Mouse (Mus musculus) testis, postnatal 10 days (tissue): ENCODE measurements around the gene Cln5.

ENCODE experiments used
- DNase-seq: peaks from one replicate; pipeline ENCODE4 v3.0.0; 2021; ENCODE audit warnings: low spot score

Cln5 gene

DNA sequence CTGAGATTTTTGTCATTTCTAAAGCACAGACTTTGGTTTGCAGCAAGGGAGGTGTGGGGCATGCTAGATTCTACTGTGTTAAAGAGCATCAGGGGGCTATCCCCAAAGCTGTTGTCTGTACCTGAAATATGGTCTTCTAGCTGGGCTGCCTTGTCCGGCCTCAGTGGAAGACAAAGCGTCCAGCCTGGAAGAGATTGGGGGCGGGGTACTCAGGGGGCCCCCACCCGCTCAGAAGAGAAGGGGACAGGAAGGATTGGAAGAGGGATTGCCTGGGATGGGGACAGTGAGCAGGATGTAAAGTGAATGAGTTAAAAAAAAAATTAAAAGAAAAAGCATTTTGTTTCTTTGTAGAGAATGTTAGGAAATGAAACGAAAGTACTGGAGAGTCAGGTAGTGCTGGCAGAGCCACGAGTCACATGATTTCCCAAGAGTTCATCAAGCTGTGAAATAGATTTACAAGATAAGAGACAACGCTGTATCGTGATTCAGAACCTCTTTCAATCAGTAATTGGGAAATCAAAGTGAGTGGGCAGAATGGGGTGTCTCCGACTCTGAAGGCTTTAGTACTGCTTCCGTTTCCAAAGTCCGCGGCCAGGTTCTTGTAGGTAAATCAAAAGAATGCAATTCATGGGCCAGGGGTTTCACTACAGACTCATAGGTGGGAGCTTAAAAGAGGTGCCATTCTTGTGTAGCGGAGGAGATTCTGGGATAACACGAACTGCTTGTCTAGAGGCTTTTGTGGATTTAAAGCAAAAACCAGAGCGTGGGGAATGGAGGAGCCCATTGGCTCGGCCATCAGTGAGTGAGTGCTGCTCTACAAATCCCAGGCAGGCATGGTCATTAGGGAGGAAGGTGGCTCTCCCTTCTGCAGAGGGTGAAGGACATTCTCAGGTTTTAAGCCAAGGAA, 8.2 kb downstream of the Cln5 start:
- DNase-seq: no peak

DNA sequence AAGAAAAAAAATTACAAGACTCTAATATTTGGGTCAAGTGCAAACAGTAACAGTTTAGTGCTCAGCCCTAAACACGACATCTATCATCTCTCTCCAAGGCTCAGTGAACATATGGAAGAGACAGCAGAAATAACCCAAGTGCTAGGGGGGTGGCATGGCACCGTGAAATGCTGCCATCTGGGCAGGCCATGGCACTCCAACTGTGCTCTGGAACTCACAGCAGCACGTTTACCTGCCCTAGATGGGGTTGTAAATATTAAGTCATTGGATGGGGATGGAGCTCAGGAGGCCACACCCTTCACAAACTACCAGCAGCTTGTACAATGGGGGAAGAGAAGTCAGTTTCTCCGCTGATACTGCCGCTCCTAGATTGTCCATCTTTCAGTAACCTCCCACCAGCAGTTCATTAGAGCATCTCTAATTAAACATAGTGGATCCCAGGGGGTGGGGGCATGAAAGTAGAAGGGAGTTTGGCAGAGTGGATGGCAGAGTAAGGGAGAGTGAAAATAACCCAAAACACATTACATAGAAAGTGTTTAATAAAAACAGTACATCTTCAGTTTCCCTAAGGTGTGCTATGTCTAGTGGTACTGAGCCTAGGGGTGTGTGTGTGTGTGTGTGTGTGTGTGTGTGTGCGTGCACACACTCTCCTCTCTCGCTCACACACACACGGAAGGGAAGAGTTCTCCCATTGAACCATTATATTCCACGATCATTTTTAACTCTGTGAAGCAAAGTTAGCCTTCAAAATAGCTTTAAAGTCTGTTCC, 9.4 kb downstream of the Cln5 start:
- DNase-seq: no peak

DNA sequence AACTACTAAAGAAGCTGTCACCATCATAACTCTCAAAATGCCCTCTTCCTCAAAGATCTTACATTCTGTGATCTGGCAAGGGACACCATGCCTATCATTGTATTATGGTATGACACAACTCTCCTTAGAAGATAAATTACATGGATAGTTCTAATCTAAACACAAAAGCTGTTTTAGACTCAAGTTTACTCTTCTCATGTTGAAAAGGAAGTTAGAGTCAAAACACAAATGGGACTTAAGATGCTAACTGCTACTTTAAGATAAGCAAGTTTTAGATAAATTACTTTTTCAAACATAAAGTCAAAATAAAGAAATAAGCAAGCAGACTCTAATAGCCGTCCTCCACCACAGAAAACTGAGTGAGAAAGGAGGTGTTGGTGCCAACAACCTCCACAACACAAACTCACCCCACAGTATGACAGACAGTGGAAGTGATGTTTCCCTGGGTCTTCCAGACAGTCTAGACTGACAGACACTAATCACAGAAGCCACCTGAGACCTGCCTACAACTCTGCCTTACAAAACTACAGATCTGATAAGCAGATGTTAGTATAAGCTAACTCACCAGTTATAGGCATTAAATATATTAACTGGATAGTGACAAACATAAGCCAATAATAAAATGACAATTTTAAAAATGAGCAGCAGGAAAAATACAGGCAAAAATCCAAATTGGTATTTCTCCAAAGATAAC, 16.0 kb downstream of the Cln5 start:
- DNase-seq: no peak

- no peak for DNase-seq
These were observed 16.8 kb downstream of the Cln5 start for GRCm38 (mm10) chr14:103086671-103087324.

DNA sequence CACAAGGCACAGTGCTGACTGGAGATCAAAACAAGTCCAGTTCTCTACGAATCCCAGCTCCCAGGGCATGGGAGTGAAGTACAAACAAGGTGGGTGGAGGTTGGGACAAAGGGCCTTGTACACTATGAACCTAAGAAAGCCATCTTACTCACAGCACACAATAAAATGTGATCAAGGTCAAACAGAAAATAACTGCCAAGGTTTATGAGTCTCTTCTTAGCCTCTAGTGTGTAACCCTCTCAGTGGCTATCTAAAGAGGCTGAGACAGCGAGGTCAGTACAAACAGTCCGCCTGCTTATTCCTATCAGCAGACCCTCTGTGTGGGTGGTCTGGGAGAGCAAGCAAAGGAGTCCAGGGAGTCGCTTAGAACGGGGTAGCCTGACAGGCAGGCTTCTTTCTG, 17.8 kb downstream of the Cln5 start:
- DNase-seq: no peak

DNA sequence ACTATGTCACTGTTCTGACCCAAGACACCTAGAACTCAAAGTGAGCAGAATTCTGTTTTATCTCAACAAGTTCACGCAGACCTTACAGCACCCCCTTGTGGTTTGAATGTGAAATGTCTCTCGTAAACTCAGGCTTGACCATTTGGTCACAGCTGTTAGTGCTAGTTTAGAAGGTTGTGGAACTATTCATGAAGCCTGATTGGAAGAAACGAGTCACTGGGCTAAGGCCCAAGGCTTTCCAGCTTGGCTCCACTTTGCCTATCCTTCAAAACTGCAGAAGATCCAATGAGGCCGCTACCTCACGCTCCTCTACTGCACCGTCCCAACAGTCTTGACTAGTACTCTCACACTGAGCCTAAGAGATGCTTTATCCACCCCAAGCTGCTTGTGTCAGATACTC, 18.6 kb downstream of the Cln5 start:
- DNase-seq: peak; percentile 59

DNA sequence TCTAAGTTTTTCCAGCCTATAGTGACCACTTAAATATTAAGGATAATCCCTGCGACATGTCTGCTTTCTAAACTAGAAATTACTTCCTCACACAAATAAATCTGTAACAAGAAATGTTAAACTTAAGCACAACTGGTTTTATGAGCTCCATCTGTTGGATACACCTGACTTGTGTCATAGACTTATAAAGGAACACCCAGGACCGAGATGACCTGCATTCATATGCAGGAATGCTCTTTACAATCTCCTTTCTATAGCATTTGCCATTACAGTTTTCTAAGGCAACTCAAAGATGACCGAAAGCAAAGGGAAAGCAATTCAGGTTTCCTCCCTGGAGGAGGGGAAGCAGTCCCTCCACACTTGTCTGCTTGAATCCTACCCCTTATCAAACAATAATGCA, 23.2 kb downstream of the Cln5 start:
- no peak for DNase-seq

- no peak for DNase-seq
These were observed 23.7 kb downstream of the Cln5 start for GRCm38 (mm10) chr14:103093670-103094069.

DNA sequence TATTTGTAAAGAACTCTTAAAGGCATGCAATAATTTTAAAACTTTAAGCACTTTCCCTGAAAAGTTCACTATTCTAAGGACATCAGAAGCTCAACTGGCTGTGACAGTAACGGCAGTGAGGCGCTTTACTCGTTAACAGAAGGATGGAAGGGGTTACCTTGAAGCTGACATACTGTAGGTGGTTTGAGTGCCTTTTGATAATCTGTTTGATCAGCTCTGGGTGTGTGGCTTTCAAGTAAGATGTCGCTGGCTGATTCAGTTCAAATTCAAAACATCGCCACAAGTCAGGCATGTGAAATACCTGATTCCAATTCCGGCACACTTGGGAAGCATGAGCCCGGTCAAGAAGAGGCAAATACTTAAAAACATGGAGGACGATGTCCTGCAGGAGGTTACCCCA, 25.0 kb downstream of the Cln5 start:
- no peak for DNase-seq

- no peak for DNase-seq
These were observed 25.8 kb downstream of the Cln5 start for GRCm38 (mm10) chr14:103095826-103096225.

DNA sequence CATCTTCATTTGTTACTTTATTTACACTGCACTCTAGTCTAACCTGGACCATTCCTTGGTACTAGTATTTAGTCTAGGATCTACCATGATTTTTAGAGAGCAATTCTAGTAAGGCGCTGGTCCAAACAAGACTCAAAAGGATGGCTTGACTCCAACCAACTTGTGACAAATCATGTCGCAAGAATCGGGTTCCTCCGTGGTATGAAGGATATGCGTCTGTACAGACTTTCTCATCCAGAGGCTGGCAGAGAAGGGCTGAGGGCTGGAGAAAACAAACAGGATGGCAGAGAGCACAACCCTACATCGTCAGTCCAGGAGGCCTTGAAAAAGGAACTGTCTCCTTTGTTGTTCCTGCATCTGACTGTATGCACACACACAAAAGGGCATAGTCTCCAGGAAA, 26.6 kb downstream of the Cln5 start:
- DNase-seq: no peak

DNA sequence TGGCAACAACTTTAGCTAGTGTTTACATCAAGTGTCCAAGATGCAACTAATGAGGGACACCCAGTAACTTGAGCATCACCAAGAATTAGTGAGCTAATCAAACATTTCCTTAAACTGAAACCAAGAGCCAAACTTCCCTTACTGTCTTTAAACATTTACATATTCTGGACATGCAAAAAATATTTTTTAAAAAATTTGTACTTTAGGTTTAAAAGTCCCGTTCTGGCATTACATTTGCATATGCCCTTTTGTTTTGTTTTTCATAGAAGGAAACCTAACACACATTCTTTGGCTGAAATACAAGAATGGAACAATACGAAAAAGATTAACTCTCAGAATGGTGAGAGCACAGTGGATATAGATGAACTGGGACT, 28.2 kb downstream of the Cln5 start:
- DNase-seq: no peak

DNA sequence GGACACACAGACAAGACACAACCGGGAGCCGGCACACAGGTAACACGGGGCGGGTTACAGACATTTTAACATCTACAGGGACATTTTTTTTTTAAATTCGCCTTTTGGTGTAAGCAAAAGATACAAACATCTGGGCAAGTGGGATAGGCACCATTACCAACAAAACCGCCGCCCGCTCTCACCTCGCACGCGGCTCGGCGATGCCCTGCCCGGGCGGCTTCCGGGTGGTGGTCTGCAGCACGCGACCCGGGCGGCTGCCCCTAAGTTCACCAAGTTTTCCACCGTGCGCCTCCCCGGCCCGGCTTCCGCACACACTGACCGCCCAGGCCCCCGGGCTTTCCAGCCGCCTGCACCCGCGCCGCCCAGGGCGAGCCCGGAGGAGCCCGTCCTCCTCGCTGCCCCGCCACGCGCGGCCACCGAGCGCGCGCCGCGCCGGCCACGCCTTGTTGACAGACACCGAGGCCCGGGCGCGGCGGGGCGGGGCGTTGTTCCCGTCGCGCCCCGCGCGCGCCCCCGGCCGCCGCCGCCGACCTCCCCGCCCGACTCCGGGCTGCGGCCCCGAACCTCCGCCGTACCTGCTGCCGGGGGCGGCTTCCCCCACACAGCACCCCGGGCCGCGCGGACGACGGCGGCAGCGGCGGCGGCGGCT, 28.7 kb downstream of the Cln5 start:
- DNase-seq: peak; percentile 94

GRCm38 (mm10) chr14:103099238-103099933, 29.4 kb downstream of the Cln5 start, which contains the start of gene Fbxl3:
Gene Fbxl3 (minus strand): TSS chr14:103099566.
- DNase-seq: peak; percentile 90

DNA sequence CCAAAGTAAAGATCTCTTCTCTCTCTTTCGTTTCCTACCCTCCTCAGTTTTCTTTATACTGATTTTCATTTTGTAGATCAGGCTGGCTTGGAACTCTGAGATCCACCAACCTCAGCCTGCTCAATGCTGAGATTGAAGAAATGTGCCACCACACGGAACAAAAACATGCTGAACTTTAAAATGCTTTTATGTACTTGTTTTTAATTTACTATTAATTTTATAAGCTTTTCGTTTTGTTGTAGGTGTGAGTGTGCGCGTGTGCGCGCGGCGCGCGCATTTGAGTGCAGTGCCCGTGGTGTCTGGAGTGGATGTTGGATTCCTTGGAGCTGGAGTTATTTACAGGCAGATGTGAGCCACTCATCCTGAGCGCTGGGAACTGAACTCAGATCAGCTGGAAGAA, 30.3 kb downstream of the Cln5 start:
- no peak for DNase-seq

DNA sequence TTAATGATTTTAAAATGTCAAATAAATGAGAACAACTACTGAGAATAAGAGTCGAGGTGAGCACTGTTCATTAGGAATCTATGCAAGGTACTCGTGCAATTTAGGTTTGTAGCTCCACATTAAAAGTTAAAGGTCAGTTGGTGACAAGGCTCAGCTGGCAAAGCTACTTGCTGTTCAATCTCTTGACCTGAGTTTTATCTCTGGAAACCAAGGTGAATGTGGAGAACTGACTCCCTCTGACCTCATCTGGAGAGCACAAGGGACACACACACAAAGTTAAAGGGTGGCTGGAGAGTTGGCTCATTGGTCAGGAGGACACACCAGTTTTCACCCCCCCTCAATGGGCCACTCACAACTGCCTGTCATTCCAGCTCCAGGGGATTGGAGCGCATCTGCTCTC, 31.2 kb downstream of the Cln5 start:
- no peak for DNase-seq

DNA sequence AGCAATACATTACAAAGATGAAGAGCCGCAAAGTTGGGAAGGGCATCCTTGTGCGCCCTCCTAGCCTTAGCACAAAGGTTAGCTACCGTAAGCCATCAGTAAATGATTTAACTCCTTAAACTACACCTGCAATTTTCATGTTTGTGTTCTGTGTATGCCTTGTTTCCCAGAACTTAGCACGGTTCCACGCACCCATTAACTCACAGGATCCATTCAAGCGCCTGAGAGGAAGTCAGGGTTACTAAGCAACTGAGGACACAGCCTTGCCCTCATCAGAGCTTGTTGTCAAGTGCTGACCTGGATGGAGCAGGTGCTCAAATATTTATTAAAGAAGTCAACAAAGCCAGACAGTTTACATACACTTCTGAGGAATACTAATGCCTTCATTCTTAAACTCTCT, 32.2 kb downstream of the Cln5 start:
- no peak for DNase-seq

- no peak for DNase-seq
These were observed 32.8 kb downstream of the Cln5 start for GRCm38 (mm10) chr14:103102731-103103335.

GRCm38 (mm10) chr14:103106301-103106700, 36.3 kb downstream of the Cln5 start:
- DNase-seq: no peak

DNA sequence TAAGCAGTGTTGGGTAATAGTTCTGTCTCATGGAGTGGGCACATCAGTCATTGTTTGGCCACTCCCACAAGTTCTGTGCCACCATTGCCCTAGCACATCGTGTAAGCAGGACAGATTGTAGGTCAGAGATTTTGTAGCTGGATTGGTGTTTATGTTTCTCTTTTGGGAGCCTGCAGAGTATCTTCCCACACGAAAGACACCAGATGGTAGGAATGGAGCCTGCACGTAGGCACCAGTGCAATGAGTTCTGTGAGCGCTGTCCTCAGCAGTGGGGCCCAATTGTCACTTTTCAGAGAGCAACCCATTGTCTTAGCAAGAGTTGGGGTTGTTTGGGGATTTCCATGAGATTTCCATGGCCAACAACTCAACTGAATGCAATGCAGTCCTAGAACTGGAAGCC, 40.0 kb downstream of the Cln5 start:
- no peak for DNase-seq
